Mouse (Mus musculus) olfactory bulb, adult 2 months (tissue): ENCODE measurements around the gene Ppp6r2.

ENCODE experiments used
- CTCF ChIP-seq: fragments of 200-500 bp; IDR thresholded peaks from 2 replicates; pipeline ENCODE4 v1.5.1; 2012; ENCODE audit warnings: low read depth, mild to moderate bottlenecking, low read length, moderate library complexity; ENCODE audit not compliant: insufficient read depth
- POLR2A ChIP-seq: fragments of 200-500 bp; IDR thresholded peaks from 2 replicates; pipeline ENCODE4 v1.6.1; 2012; ENCODE audit warnings: mild to moderate bottlenecking, low read depth, low read length, moderate library complexity; ENCODE audit not compliant: insufficient read depth

- no peak for TF ChIP-seq POLR2A
- TF ChIP-seq CTCF, result no peak; the same call in 1 of the 2 replicates
Observed at GRCm38 (mm10) chr15:89171526-89172051, 39.8 kb upstream of the Ppp6r2 start.
